Mouse (Mus musculus): ENCODE results near the gene Cd151. TPM values are rescaled to one million over a fixed set of nuclear protein-coding genes. Genes with fewer than 3 reads are reported as not detected.

The Cd151 gene
- polyA plus RNA-seq, 1 experiment from 2014 or later = 93.2 TPM

GRCm38 (mm10) chr7:141506278-141506677 lies 39.1 kb downstream of the Cd151 start:
- no peak overlapping the region for H3K4me3 ChIP-seq (ENCODE audit: low read length)
- no peaks in the 10 kb centered on the region for H3K27me3 ChIP-seq (ENCODE audit: control insufficient read depth, insufficient read depth, low read length)
- no peak overlapping the region for H3K9ac ChIP-seq (ENCODE audit: low read depth, low read length)
- H3K4me2 ChIP-seq (replicated peaks; ENCODE audit: low read depth, low read length) = no peak overlapping the region
- no peaks in the 10 kb centered on the region for H3K4me1 ChIP-seq (ENCODE audit: control insufficient read depth, insufficient read depth, low read length)
- H3K27ac ChIP-seq (ENCODE audit: low read depth, low read length) = no peak overlapping the region
- no peaks in the 10 kb centered on the region; the same call in 1 of the 2 replicates for H3K36me3 ChIP-seq (ENCODE audit: control insufficient read depth, insufficient read depth, low read length)
- WGBS = 87% methylated on average over 2 of the region's 2 CpGs
- no peak for ATAC-seq (ENCODE audit: low FRiP score, low TSS enrichment)
- no peaks in the 10 kb centered on the region for H3K9me3 ChIP-seq (ENCODE audit: control insufficient read depth, low read length)

GRCm38 (mm10) chr7:141508160-141508559 lies 41.0 kb downstream of the Cd151 start:
- Histone ChIP-seq H3K27ac (ENCODE audit: low read depth, low read length) (no peak overlapping the region), H3K9ac (ENCODE audit: low read depth, low read length) (no peak overlapping the region), H3K27me3 (ENCODE audit: control insufficient read depth, insufficient read depth, low read length) (no peaks in the 10 kb centered on the region), H3K9me3 (ENCODE audit: control insufficient read depth, low read length) (no peaks in the 10 kb centered on the region), H3K4me3 (ENCODE audit: low read length) (no peak overlapping the region), H3K4me1 (ENCODE audit: control insufficient read depth, insufficient read depth, low read length) (no peaks in the 10 kb centered on the region), H3K36me3 (ENCODE audit: control insufficient read depth, insufficient read depth, low read length) (no peaks in the 10 kb centered on the region; the same call in 1 of the 2 replicates), H3K4me2 (replicated peaks; ENCODE audit: low read depth, low read length) (no peak overlapping the region)
- no peak for ATAC-seq (ENCODE audit: low FRiP score, low TSS enrichment)

- no peak overlapping the region for H3K9ac ChIP-seq (ENCODE audit: low read depth, low read length)
- no peak overlapping the region for H3K4me2 ChIP-seq (replicated peaks; ENCODE audit: low read depth, low read length)
- no peak for ATAC-seq (ENCODE audit: low FRiP score, low TSS enrichment)
Measured at GRCm38 (mm10) chr7:141510196-141510595, 43.0 kb downstream of the Cd151 start.

GRCm38 (mm10) chr7:141510681-141511191 lies 43.5 kb downstream of the Cd151 start:
- Histone ChIP-seq H3K9ac (ENCODE audit: low read depth, low read length) (no peak overlapping the region), H3K4me1 (ENCODE audit: control insufficient read depth, insufficient read depth, low read length) (no peaks in the 10 kb centered on the region), H3K4me3 (ENCODE audit: low read length) (no peak overlapping the region), H3K36me3 (ENCODE audit: control insufficient read depth, insufficient read depth, low read length) (no peaks in the 10 kb centered on the region; the same call in 1 of the 2 replicates), H3K27ac (ENCODE audit: low read depth, low read length) (no peak overlapping the region), H3K4me2 (replicated peaks; ENCODE audit: low read depth, low read length) (no peak overlapping the region), H3K9me3 (ENCODE audit: control insufficient read depth, low read length) (no peaks in the 10 kb centered on the region), H3K27me3 (ENCODE audit: control insufficient read depth, insufficient read depth, low read length) (no peaks in the 10 kb centered on the region)
- ATAC-seq (ENCODE audit: low FRiP score, low TSS enrichment) = no peak
- 82% methylated on average over 8 of the region's 8 CpGs for WGBS

More at GRCm38 (mm10) chr7:141510196-141510595, 43.0 kb downstream of the Cd151 start:
- Histone ChIP-seq H3K27me3 (ENCODE audit: control insufficient read depth, insufficient read depth, low read length) (no peaks in the 10 kb centered on the region), H3K27ac (ENCODE audit: low read depth, low read length) (no peak overlapping the region), H3K36me3 (ENCODE audit: control insufficient read depth, insufficient read depth, low read length) (no peaks in the 10 kb centered on the region; the same call in 1 of the 2 replicates), H3K4me1 (ENCODE audit: control insufficient read depth, insufficient read depth, low read length) (no peaks in the 10 kb centered on the region), H3K9me3 (ENCODE audit: control insufficient read depth, low read length) (no peaks in the 10 kb centered on the region), H3K4me3 (ENCODE audit: low read length) (no peak overlapping the region)
- 92% methylated on average over 5 of the region's 5 CpGs for WGBS

- peaks cover 5% of the 10 kb centered on the region; the same call in 1 of the 2 replicates for H3K36me3 ChIP-seq (ENCODE audit: control insufficient read depth, insufficient read depth, low read length)
- H3K27ac ChIP-seq (ENCODE audit: low read depth, low read length) = no peak overlapping the region
- H3K9me3 ChIP-seq (ENCODE audit: control insufficient read depth, low read length) = no peaks in the 10 kb centered on the region
- no peak overlapping the region for H3K9ac ChIP-seq (ENCODE audit: low read depth, low read length)
- no peak for ATAC-seq (ENCODE audit: low FRiP score, low TSS enrichment)
- H3K4me2 ChIP-seq (replicated peaks; ENCODE audit: low read depth, low read length) = no peak overlapping the region
- no peak overlapping the region for H3K4me3 ChIP-seq (ENCODE audit: low read length)
- no peaks in the 10 kb centered on the region for H3K4me1 ChIP-seq (ENCODE audit: control insufficient read depth, insufficient read depth, low read length)
- WGBS = 88% methylated on average over 4 of the region's 4 CpGs
- H3K27me3 ChIP-seq (ENCODE audit: control insufficient read depth, insufficient read depth, low read length) = no peaks in the 10 kb centered on the region
Measured at GRCm38 (mm10) chr7:141517638-141518037, 50.4 kb downstream of the Cd151 start.

- Histone ChIP-seq H3K4me3 (ENCODE audit: low read length) (no peak overlapping the region), H3K9ac (ENCODE audit: low read depth, low read length) (no peak overlapping the region), H3K9me3 (ENCODE audit: control insufficient read depth, low read length) (no peaks in the 10 kb centered on the region), H3K27ac (ENCODE audit: low read depth, low read length) (no peak overlapping the region), H3K36me3 (ENCODE audit: control insufficient read depth, insufficient read depth, low read length) (peaks cover 5% of the 10 kb centered on the region; the same call in 1 of the 2 replicates), H3K4me1 (ENCODE audit: control insufficient read depth, insufficient read depth, low read length) (no peaks in the 10 kb centered on the region), H3K27me3 (ENCODE audit: control insufficient read depth, insufficient read depth, low read length) (no peaks in the 10 kb centered on the region), H3K4me2 (replicated peaks; ENCODE audit: low read depth, low read length) (no peak overlapping the region)
- WGBS = 89% methylated on average over 5 of the region's 5 CpGs
- ATAC-seq (ENCODE audit: low FRiP score, low TSS enrichment) = no peak
Measured at GRCm38 (mm10) chr7:141518296-141518695, 51.1 kb downstream of the Cd151 start.

- ATAC-seq (ENCODE audit: low FRiP score, low TSS enrichment) = no peak
- no peaks in the 10 kb centered on the region for H3K27me3 ChIP-seq (ENCODE audit: control insufficient read depth, insufficient read depth, low read length)
- H3K4me2 ChIP-seq (replicated peaks; ENCODE audit: low read depth, low read length) = no peak overlapping the region
- peaks cover 5% of the 10 kb centered on the region; the same call in 1 of the 2 replicates for H3K36me3 ChIP-seq (ENCODE audit: control insufficient read depth, insufficient read depth, low read length)
- H3K27ac ChIP-seq (ENCODE audit: low read depth, low read length) = no peak overlapping the region
- H3K9ac ChIP-seq (ENCODE audit: low read depth, low read length) = no peak overlapping the region
- H3K4me1 ChIP-seq (ENCODE audit: control insufficient read depth, insufficient read depth, low read length) = no peaks in the 10 kb centered on the region
- H3K4me3 ChIP-seq (ENCODE audit: low read length) = no peak overlapping the region
- H3K9me3 ChIP-seq (ENCODE audit: control insufficient read depth, low read length) = no peaks in the 10 kb centered on the region
- 76% methylated on average over 3 of the region's 3 CpGs for WGBS
Measured at GRCm38 (mm10) chr7:141518926-141519325, 51.7 kb downstream of the Cd151 start.

- WGBS = 90% methylated on average over 1 of the region's 1 CpGs
- Histone ChIP-seq H3K27me3 (ENCODE audit: control insufficient read depth, insufficient read depth, low read length) (no peaks in the 10 kb centered on the region), H3K27ac (ENCODE audit: low read depth, low read length) (no peak overlapping the region), H3K4me3 (ENCODE audit: low read length) (no peak overlapping the region), H3K4me1 (ENCODE audit: control insufficient read depth, insufficient read depth, low read length) (no peaks in the 10 kb centered on the region), H3K9me3 (ENCODE audit: control insufficient read depth, low read length) (no peaks in the 10 kb centered on the region), H3K4me2 (replicated peaks; ENCODE audit: low read depth, low read length) (no peak overlapping the region), H3K9ac (ENCODE audit: low read depth, low read length) (no peak overlapping the region), H3K36me3 (ENCODE audit: control insufficient read depth, insufficient read depth, low read length) (peaks cover 5% of the 10 kb centered on the region; the same call in 1 of the 2 replicates)
- ATAC-seq (ENCODE audit: low FRiP score, low TSS enrichment) = no peak
Measured at GRCm38 (mm10) chr7:141519795-141520194, 52.6 kb downstream of the Cd151 start.
